Mouse (Mus musculus) liver, embryonic 15.5 days (tissue): ENCODE data around the gene Itsn1. TPM values are rescaled to one million over a fixed set of nuclear protein-coding genes. Genes with fewer than 3 reads are reported as not detected.

Experiments used
- ATAC-seq: fragments of 200-750 bp; cut with Nextera tagmentation; 2 replicates; pipeline ENCODE4 v1.8.0; 2017; ENCODE audit warnings: moderate number of reproducible peaks, mild to moderate bottlenecking, moderate library complexity; ENCODE audit not compliant: insufficient read depth
- H3K27ac ChIP-seq: fragments of 300-500 bp; sonication (generic); replicated peaks from 2 replicates; pipeline ENCODE4 v1.5.1; 2015; ENCODE audit warnings: mild to moderate bottlenecking, inconsistent platforms
- H3K27me3 ChIP-seq: fragments of 300-500 bp; sonication (generic); 2 replicates; pipeline ENCODE4 v1.6.1; 2015; ENCODE audit warnings: mild to moderate bottlenecking, inconsistent platforms
- H3K36me3 ChIP-seq: fragments of 300-500 bp; sonication (generic); replicated peaks from 2 replicates; pipeline ENCODE4 v1.6.1; 2015; ENCODE audit warnings: moderate library complexity, mild to moderate bottlenecking, inconsistent platforms
- H3K4me1 ChIP-seq: fragments of 300-500 bp; sonication (generic); replicated peaks from 2 replicates; pipeline ENCODE4 v1.6.1; 2015; ENCODE audit warnings: inconsistent platforms
- H3K4me2 ChIP-seq: fragments of 300-500 bp; sonication (generic); 2 replicates; pipeline ENCODE4 v1.6.1; 2015; ENCODE audit warnings: moderate library complexity, mild to moderate bottlenecking, inconsistent platforms
- H3K4me3 ChIP-seq: fragments of 300-500 bp; sonication (generic); replicated peaks from 2 replicates; pipeline ENCODE4 v1.5.1; 2015; ENCODE audit warnings: mild to moderate bottlenecking, inconsistent platforms
- H3K9ac ChIP-seq: fragments of 300-500 bp; sonication (generic); 2 replicates; pipeline ENCODE4 v1.6.1; 2015; ENCODE audit warnings: moderate library complexity, mild to moderate bottlenecking, inconsistent platforms
- H3K9me3 ChIP-seq: fragments of 300-500 bp; sonication (generic); replicated peaks from 2 replicates; pipeline ENCODE4 v1.6.1; 2016; ENCODE audit warnings: inconsistent platforms
- WGBS: fragments of 180-500 bp; shearing (Covaris S2); methylation state at CpG from one replicate; pipeline ENCODE4 v1.1.7; 2015; ENCODE audit warnings: mixed read lengths; ENCODE audit not compliant: insufficient replicate concordance; 5-methylcytosine and 5-hydroxymethylcytosine counted together
- polyA plus RNA-seq: library from polyadenylated mRNA; unstranded; fragments of >200 nt; fragmentation: Nextera tagmentation; extraction: Ambion mirVana; gene quantifications from 2 replicates; pipeline ENCODE4 v1.2.1, GENCODE M21; 2015

Itsn1 gene
- polyA plus RNA-seq, 1 experiment from 2014 or later = 50.4 TPM

- Histone ChIP-seq H3K36me3 (peaks cover 69% of the 10 kb centered on the region), H3K9ac (no peak overlapping the region), H3K27ac (no peak overlapping the region), H3K4me1 (peaks cover 9% of the 10 kb centered on the region), H3K4me2 (no peak overlapping the region), H3K9me3 (no peaks in the 10 kb centered on the region), H3K4me3 (no peak overlapping the region), H3K27me3 (no peaks in the 10 kb centered on the region)
- no peak for ATAC-seq
- 67% methylated on average over 3 of the region's 3 CpGs for WGBS
These were observed 26.3 kb upstream of the Itsn1 start for GRCm38 (mm10) chr16:91702771-91703188.

DNA sequence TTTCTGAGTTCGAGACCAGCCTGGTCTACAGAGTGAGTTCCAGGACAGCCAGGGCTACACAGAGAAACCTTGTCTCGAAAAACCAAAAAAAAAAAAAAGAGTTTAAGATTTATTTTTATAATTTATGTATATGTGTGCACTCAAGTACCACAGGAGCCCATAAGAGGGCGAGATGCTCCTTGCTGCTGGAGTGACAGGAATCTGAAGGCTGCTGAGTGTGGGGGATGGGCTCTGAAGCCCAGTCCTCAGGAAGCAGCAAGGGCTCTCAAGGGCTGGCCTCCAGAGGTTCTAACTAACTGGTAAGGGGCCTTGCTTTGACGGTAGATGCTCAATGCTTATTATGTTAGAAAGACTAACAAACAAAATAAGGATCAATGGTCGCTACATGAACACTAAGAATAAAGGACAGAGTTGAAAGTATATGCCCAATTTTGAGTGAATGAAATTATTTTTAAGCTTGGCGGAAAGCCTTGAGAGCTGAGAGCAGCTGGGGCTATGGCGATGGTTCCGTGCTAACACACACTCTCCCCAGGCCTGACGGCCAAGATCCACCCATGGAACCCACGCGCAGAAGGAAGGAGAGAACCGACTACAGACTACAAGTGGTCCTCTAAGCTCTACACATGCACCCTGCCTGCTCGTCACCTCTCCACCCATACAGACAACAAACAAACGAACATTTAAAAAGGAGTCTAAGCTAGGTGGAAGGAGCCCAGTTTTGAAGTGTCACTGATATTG is 24.3 kb upstream of the Itsn1 start:
- peaks cover 63% of the 10 kb centered on the region for H3K36me3 ChIP-seq
- WGBS = 82% methylated on average over 14 of the region's 14 CpGs

GRCm38 (mm10) chr16:91710241-91710640 is 18.8 kb upstream of the Itsn1 start:
- no peak overlapping the region for H3K4me2 ChIP-seq
- no peak for ATAC-seq
- peaks cover 79% of the 10 kb centered on the region for H3K36me3 ChIP-seq
- 0 out of 2 replicates have a peak, but pooled peaks cover 3% of the 10 kb centered on the region for H3K4me1 ChIP-seq
- no peak overlapping the region for H3K27ac ChIP-seq
- WGBS = 48% methylated on average over 7 of the region's 7 CpGs
- H3K9ac ChIP-seq = no peak overlapping the region
- no peak overlapping the region for H3K4me3 ChIP-seq
- H3K9me3 ChIP-seq = no peaks in the 10 kb centered on the region
- no peaks in the 10 kb centered on the region for H3K27me3 ChIP-seq

More for the DNA sequence above, 24.3 kb upstream of the Itsn1 start:
- no peak overlapping the region for H3K4me2 ChIP-seq
- no peak for ATAC-seq
- no peak overlapping the region for H3K4me3 ChIP-seq
- no peaks in the 10 kb centered on the region for H3K9me3 ChIP-seq
- no peak overlapping the region for H3K9ac ChIP-seq
- no peak overlapping the region for H3K27ac ChIP-seq
- H3K4me1 ChIP-seq = peaks cover 9% of the 10 kb centered on the region
- H3K27me3 ChIP-seq = no peaks in the 10 kb centered on the region

GRCm38 (mm10) chr16:91716927-91717349 is 12.1 kb upstream of the Itsn1 start:
- peak; percentile 99 for ATAC-seq
- Histone ChIP-seq H3K27ac (peak overlapping the region; percentile 97), H3K9ac (peak overlapping the region; percentile 34; the same call in 1 of the 2 replicates), H3K9me3 (no peaks in the 10 kb centered on the region), H3K4me1 (peaks cover 28% of the 10 kb centered on the region), H3K27me3 (no peaks in the 10 kb centered on the region), H3K4me3 (no peak overlapping the region), H3K36me3 (peaks cover 64% of the 10 kb centered on the region), H3K4me2 (peak overlapping the region; percentile 57)
- 22% methylated on average over 11 of the region's 11 CpGs for WGBS

DNA sequence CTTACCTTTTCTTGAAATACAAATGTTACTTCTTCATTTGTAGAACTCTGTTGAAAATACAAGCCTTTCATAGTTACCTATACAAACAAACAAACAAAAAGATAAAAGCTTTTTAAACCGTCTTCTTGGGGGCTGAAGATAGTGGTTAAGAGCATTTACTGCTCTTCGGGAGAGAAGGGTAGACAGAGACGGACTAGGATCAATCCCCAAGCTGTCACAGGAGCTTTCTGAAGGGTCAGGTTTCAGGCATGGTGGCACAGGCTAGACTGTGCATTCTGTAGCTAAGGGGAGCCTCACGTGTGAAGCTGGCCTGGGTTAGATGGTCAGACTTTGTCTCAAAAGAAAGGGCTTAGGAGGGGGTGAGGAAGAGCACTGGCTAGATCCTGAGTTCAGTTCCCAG is 11.7 kb upstream of the Itsn1 start:
- Histone ChIP-seq H3K4me1 (peaks cover 28% of the 10 kb centered on the region), H3K9me3 (no peaks in the 10 kb centered on the region), H3K27me3 (no peaks in the 10 kb centered on the region), H3K4me3 (no peak overlapping the region), H3K36me3 (peaks cover 60% of the 10 kb centered on the region), H3K27ac (peak overlapping the region; percentile 97), H3K9ac (0 out of 2 replicates have a peak overlapping the region, but pooled peaks have one; percentile 37), H3K4me2 (peak overlapping the region; percentile 47)
- WGBS = 20% methylated on average over 4 of the region's 4 CpGs
- ATAC-seq = peak; percentile 72

DNA sequence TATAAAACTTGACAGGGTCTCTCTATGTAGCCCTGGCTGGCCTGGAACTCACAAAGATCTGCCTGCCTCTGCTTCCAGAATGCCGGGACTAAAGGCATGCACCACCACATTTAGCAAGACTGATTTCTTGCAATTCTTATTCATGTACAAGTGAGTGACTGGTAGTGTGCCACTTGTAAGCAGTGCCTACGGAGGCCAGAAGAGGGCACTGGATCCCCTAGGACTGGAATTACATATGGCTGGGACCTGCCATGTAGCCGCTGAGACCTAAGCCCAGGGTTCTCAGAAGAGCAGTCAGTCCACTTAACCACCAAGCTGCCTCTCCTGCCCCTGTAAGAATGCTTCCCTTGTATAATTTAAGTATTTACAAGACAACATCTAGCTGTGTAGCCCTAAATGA is 4.8 kb upstream of the Itsn1 start:
- H3K27ac ChIP-seq = no peak overlapping the region
- H3K4me2 ChIP-seq = no peak overlapping the region
- H3K9ac ChIP-seq = no peak overlapping the region
- H3K36me3 ChIP-seq = peaks cover 18% of the 10 kb centered on the region
- H3K4me1 ChIP-seq = peaks cover 42% of the 10 kb centered on the region
- ATAC-seq = no peak
- 42% methylated on average over 3 of the region's 3 CpGs for WGBS
- peaks cover 1% of the 10 kb centered on the region for H3K27me3 ChIP-seq
- H3K9me3 ChIP-seq = no peaks in the 10 kb centered on the region
- no peak overlapping the region for H3K4me3 ChIP-seq

DNA sequence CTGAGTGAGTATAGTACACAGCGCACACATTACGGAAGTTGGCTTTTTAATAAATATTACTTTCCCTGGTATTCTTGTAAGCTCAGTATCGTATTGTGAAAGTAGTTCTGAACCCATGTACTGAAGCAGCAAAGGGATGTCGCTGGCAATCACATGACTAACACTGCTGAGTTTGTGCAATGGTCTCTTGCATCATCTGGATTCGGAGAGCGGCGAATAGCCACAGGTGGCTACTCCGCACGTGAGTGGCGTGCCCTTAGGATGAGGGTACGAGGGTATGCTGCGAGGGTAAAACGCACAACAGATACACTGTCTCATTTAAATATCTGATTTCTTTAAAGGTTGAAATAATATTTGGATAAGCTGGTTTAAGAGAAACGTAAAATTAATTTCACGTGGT is 1.6 kb upstream of the Itsn1 start:
- Histone ChIP-seq H3K9me3 (no peaks in the 10 kb centered on the region), H3K9ac (peak overlapping the region; percentile 70; the same call in 1 of the 2 replicates), H3K4me2 (peak overlapping the region; percentile 99), H3K4me3 (peak overlapping the region; percentile 68), H3K27me3 (peaks cover 33% of the 10 kb centered on the region), H3K27ac (peak overlapping the region; percentile 85), H3K36me3 (no peaks in the 10 kb centered on the region), H3K4me1 (peaks cover 53% of the 10 kb centered on the region)
- ATAC-seq = no peak
- WGBS = 76% methylated on average over 15 of the region's 15 CpGs

GRCm38 (mm10) chr16:91728123-91729065 is 687 bp upstream of the Itsn1 start, which contains the start of gene Cryzl1:
TSS of gene Cryzl1 (minus strand) at chr16:91728975.
- Histone ChIP-seq H3K4me3 (peak within 1 kb of the TSS; percentile 68), H3K4me2 (peak within 1 kb of the TSS; percentile 99), H3K27ac (peak within 1 kb of the TSS; percentile 85), H3K27me3 (peaks cover 42% of the 10 kb centered on the region), H3K9ac (peak within 1 kb of the TSS; percentile 70), H3K9me3 (no peaks in the 10 kb centered on the region), H3K4me1 (peaks cover 53% of the 10 kb centered on the region), H3K36me3 (no peaks in the 10 kb centered on the region)
- ATAC-seq = peak; percentile 94
- under 1% methylated on average over 46 of the region's 46 CpGs for WGBS

DNA sequence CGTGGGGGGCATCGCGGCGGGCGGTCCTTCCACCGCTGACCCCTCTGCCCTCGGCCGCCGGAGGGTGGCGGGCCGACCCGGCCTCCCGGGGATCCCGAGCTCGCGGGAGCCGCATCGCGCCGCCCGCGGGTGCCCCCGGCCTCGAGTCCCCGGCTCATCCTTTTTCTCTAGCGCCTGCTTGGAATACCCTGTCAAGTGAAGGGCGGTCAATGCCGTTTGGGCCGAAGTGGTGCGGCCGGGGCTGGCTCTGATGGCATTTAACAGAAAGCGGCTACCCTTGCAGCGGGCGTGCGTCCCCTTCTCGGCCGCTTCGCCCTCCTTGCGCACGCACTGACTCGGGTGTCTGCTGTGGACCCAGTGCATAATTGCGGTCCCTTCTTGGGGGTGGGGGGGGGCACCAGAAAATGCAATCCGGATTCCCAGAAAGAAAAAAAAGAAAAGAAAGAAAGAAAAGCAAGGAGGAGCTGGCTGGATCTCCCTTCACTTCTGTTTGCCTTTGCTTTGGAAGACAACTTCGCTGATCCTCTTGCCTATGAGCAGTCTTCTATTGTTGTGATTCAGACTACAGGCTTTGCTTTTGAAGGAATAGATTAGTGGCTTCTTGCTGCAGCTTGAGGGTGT is 850 bp downstream of the Itsn1 start:
- Histone ChIP-seq H3K9me3 (no peaks in the 10 kb centered on the region), H3K4me3 (peak overlapping the region; percentile 68), H3K9ac (peak overlapping the region; percentile 60), H3K4me2 (peak overlapping the region; percentile 99), H3K27ac (peak overlapping the region; percentile 64), H3K4me1 (peaks cover 53% of the 10 kb centered on the region), H3K36me3 (no peaks in the 10 kb centered on the region), H3K27me3 (peaks cover 55% of the 10 kb centered on the region)
- under 1% methylated on average over 44 of the region's 44 CpGs for WGBS
- ATAC-seq = no peak

- Histone ChIP-seq H3K9ac (peak overlapping the region; percentile 60; the same call in 1 of the 2 replicates), H3K27ac (no peak overlapping the region), H3K4me1 (peaks cover 54% of the 10 kb centered on the region), H3K36me3 (no peaks in the 10 kb centered on the region), H3K4me2 (peak overlapping the region; percentile 99), H3K4me3 (peak overlapping the region; percentile 68), H3K27me3 (peaks cover 60% of the 10 kb centered on the region), H3K9me3 (no peaks in the 10 kb centered on the region)
- ATAC-seq = no peak
- WGBS = 2% methylated on average over 11 of the region's 11 CpGs
These were observed 1.4 kb downstream of the Itsn1 start for GRCm38 (mm10) chr16:91730446-91730845.
